Comparison of ENCODE assay signal across 9 mouse cellular contexts in genomic region chr9:123678327-123679105, GRCm38 (mm10). TPM values are rescaled to one million over a fixed set of nuclear protein-coding genes. Genes with fewer than 3 reads are reported as not detected.
DNase-seq lines count a peak whose midpoint lies in the region; ATAC-seq and TF ChIP-seq lines count a peak whose summit lies in the region.
"Had no signal": no experiment of that assay in that cellular context is flagged by ENCODE, and none has a peak within 500 bp of the region (broad histone marks: within the 10 kb centered on the region; RNA-seq: fewer than 3 reads in every experiment).

Gene Ccr9, plus strand, starts transcription at chr9:123678439.
Gene Slc6a20a, minus strand, starts transcription at chr9:123678885.

- no peaks in the 10 kb centered on the region for H3K9me3 ChIP-seq in hindbrain, embryonic 12.5 days (replicated peaks)
- no peaks in the 10 kb centered on the region for H3K9me3 ChIP-seq in limb, embryonic 14.5 days (ENCODE audit: control insufficient read depth, low read length)
- no peaks in the 10 kb centered on the region for H3K9me3 ChIP-seq in midbrain, embryonic 13.5 days

- TF ChIP-seq CTCF in layer of hippocampus, adult 2 months (conservative IDR thresholded peaks at IDR 0.05), result no peak

- peak within 1 kb of the TSS; percentile 36; the same call in 1 of the 2 replicates for H3K27ac ChIP-seq in layer of hippocampus, adult 2 months
- no peak within 1 kb of the TSS for H3K27ac ChIP-seq in hindbrain, embryonic 12.5 days
- no peak within 1 kb of the TSS for H3K27ac ChIP-seq in limb, embryonic 14.5 days (replicated peaks; ENCODE audit: low read depth, low read length)
- no peak within 1 kb of the TSS for H3K27ac ChIP-seq in midbrain, embryonic 13.5 days

- H3K4me3 ChIP-seq in layer of hippocampus, adult 2 months, result peak within 1 kb of the TSS; percentile 48
- peak within 1 kb of the TSS; percentile 42 for H3K4me3 ChIP-seq in hindbrain, embryonic 12.5 days
- H3K4me3 ChIP-seq in limb, embryonic 14.5 days (replicated peaks; ENCODE audit: low read length), result peak within 1 kb of the TSS; percentile 38
- peak within 1 kb of the TSS; percentile 47 for H3K4me3 ChIP-seq in midbrain, embryonic 13.5 days (replicated peaks)
- H3K4me3 ChIP-seq: myocyte had no signal

- peak; percentile 40; the same call in 1 of the 2 replicates for ATAC-seq in hindbrain, embryonic 12.5 days (ENCODE audit: low FRiP score)
- no peak for ATAC-seq in limb, embryonic 14.5 days (ENCODE audit: low FRiP score, low read depth)
- peak; percentile 75 for ATAC-seq in midbrain, embryonic 13.5 days

- no peak for DNase-seq in layer of hippocampus, adult 2 months (ENCODE audit: low spot score in 2 of 2)
- no peak for DNase-seq in layer of hippocampus, adult 9-11 months
- peak; percentile 41 for DNase-seq in embryo, embryonic 11 days
- DNase-seq in limb, embryonic 14.5 days (ENCODE audit: low spot score), result no peak
- DNase-seq in testis, postnatal 10 days (ENCODE audit: low spot score), result peak; percentile 46
- DNase-seq in left cerebral cortex, adult 11 months (ENCODE audit: low spot score), result no peak

- no peak for TF ChIP-seq POLR2A in limb, embryonic 14.5 days (IDR thresholded peaks at IDR 0.05; ENCODE audit: borderline replicate concordance, extremely low read depth, insufficient read depth, insufficient read length)

- no peaks in the 10 kb centered on the region for H3K36me3 ChIP-seq in hindbrain, embryonic 12.5 days
- no peaks in the 10 kb centered on the region for H3K36me3 ChIP-seq in limb, embryonic 14.5 days (ENCODE audit: control insufficient read depth, insufficient read depth, low read length)
- H3K36me3 ChIP-seq in midbrain, embryonic 13.5 days, result no peaks in the 10 kb centered on the region

- H3K4me2 ChIP-seq in hindbrain, embryonic 12.5 days (replicated peaks), result peak within 1 kb of the TSS; percentile 70
- H3K4me2 ChIP-seq in limb, embryonic 14.5 days (replicated peaks; ENCODE audit: low read depth, low read length, severe bottlenecking), result peak within 1 kb of the TSS; percentile 69
- peak within 1 kb of the TSS; percentile 75 for H3K4me2 ChIP-seq in midbrain, embryonic 13.5 days (replicated peaks)

- peaks cover 7% of the 10 kb centered on the region for H3K4me1 ChIP-seq in hindbrain, embryonic 12.5 days
- peaks cover 7% of the 10 kb centered on the region for H3K4me1 ChIP-seq in limb, embryonic 14.5 days (ENCODE audit: control insufficient read depth, insufficient read depth, low read length)
- peaks cover 11% of the 10 kb centered on the region for H3K4me1 ChIP-seq in midbrain, embryonic 13.5 days (replicated peaks)

- H3K9ac ChIP-seq in hindbrain, embryonic 12.5 days, result 0 out of 2 replicates have a peak within 1 kb of the TSS, but pooled peaks have one; percentile 25
- peak within 1 kb of the TSS; percentile 40 for H3K9ac ChIP-seq in limb, embryonic 14.5 days (ENCODE audit: low read depth, low read length, severe bottlenecking)
- H3K9ac ChIP-seq in midbrain, embryonic 13.5 days (replicated peaks), result peak within 1 kb of the TSS; percentile 53

- WGBS in hindbrain, embryonic 12.5 days, result 1% methylated on average over 73 of the region's 73 CpGs
- WGBS in limb, embryonic 14.5 days, result 1% methylated on average over 65 of the region's 73 CpGs
- WGBS in midbrain, embryonic 13.5 days, result under 1% methylated on average over 73 of the region's 73 CpGs

- peaks cover 51% of the 10 kb centered on the region for H3K27me3 ChIP-seq in hindbrain, embryonic 12.5 days
- H3K27me3 ChIP-seq in limb, embryonic 14.5 days (ENCODE audit: control insufficient read depth, insufficient read depth, low read length), result peaks cover 54% of the 10 kb centered on the region
- H3K27me3 ChIP-seq in midbrain, embryonic 13.5 days, result peaks cover 59% of the 10 kb centered on the region

RNA-seq across cellular contexts. Expression of gene Ccr9, which starts in this region (rescaled TPM):
- total RNA-seq in layer of hippocampus, adult 2 months (2021), result under 1 TPM in 1 of 2 experiments, not detected in 1; 0.15 TPM
- polyA plus RNA-seq in hindbrain, embryonic 12.5 days (2016; fragmentation: Nextera tagmentation; extraction: Ambion mirVana), result 0.25 and 0.29 TPM in 2 replicates
- polyA plus RNA-seq in limb, embryonic 14.5 days (2012; rRNA removed), result 0.09 and 0.13 TPM in 2 replicates
- 0.17 and 0.30 TPM in 2 replicates for polyA plus RNA-seq in limb, embryonic 14.5 days (2014; fragmentation: Nextera tagmentation; extraction: Ambion mirVana)
- 0.22 and 0.36 TPM in 2 replicates for polyA plus RNA-seq in midbrain, embryonic 13.5 days (2015; fragmentation: Nextera tagmentation; extraction: Ambion mirVana)

RNA-seq across cellular contexts. Expression of gene Slc6a20a, which starts in this region (rescaled TPM):
- total RNA-seq in layer of hippocampus, adult 2 months (2021), result 10 to 100 TPM; 11.5 to 15.7 TPM
- 1.5 and 1.6 TPM in 2 replicates for polyA plus RNA-seq in hindbrain, embryonic 12.5 days (2016; fragmentation: Nextera tagmentation; extraction: Ambion mirVana)
- 0.06 and 0.10 TPM in 2 replicates for polyA plus RNA-seq in limb, embryonic 14.5 days (2012; rRNA removed)
- polyA plus RNA-seq in limb, embryonic 14.5 days (2014; fragmentation: Nextera tagmentation; extraction: Ambion mirVana), result 0.14 TPM in 1 of 2 replicates, not detected in the other
- 5.3 and 5.6 TPM in 2 replicates for polyA plus RNA-seq in midbrain, embryonic 13.5 days (2015; fragmentation: Nextera tagmentation; extraction: Ambion mirVana)

Comparison
In these comparisons a context has a peak if more than half of its experiments do, and no peak if none do; other contexts are left out.
1. DNase-seq: peak in embryo, embryonic 11 days (single experiment) and testis, postnatal 10 days (single experiment); none in layer of hippocampus, adult 2 months (0 of 2), layer of hippocampus, adult 9-11 months (single experiment), limb, embryonic 14.5 days (single experiment) and left cerebral cortex, adult 11 months (single experiment).
2. Peak in every context shown above with its lines, with median percentiles within 50 percentile points of each other: H3K4me3 ChIP-seq, H3K4me2 ChIP-seq and H3K9ac ChIP-seq.